Mouse (Mus musculus): Measurements from ENCODE around the gene Pip5k1b. TPM values are rescaled to one million over a fixed set of nuclear protein-coding genes. Genes with fewer than 3 reads are reported as not detected.

The Pip5k1b gene
- total and polyA plus RNA-seq, 3 experiments: 14.6 to 23.1 (median 22.2) TPM

GRCm38 (mm10) chr19:24378470-24378869 is 177.2 kb downstream of the Pip5k1b start:
- Histone ChIP-seq H3K9ac (ENCODE audit: low read depth, low read length) (no peak overlapping the region), H3K36me3 (ENCODE audit: control insufficient read depth, insufficient read depth, low read length) (no peaks in the 10 kb centered on the region), H3K4me1 (ENCODE audit: control insufficient read depth, insufficient read depth, low read length) (peaks cover 2% of the 10 kb centered on the region; the same call in 1 of the 2 replicates), H3K27ac (no peak overlapping the region), H3K79me2 (replicated peaks; ENCODE audit: control insufficient read depth, insufficient read depth, low read length) (no peaks in the 10 kb centered on the region), H3K27me3 (ENCODE audit: control insufficient read depth, insufficient read depth, low read length) (no peaks in the 10 kb centered on the region), H3K4me3 (no peak overlapping the region)
- DNase-seq: no peak
- intact Hi-C loops (cut with DNase I): no loop called here
- no peak for TF ChIP-seq CTCF (IDR thresholded peaks at IDR 0.05)
- no peak for TF ChIP-seq EP300 (IDR thresholded peaks at IDR 0.05; ENCODE audit: insufficient read depth, low read depth, low read length)
- no peak for TF ChIP-seq POLR2A (IDR thresholded peaks at IDR 0.05; ENCODE audit: insufficient read depth, low read depth, low read length)
- WGBS: 29% methylated on average over 6 of the region's 6 CpGs

GRCm38 (mm10) chr19:24371763-24372640 is 183.7 kb downstream of the Pip5k1b start:
- no peaks in the 10 kb centered on the region for H3K27me3 ChIP-seq (ENCODE audit: control insufficient read depth, insufficient read depth, low read length)
- DNase-seq: peak in 1 of 2 experiments; percentile 13
- H3K4me3 ChIP-seq: no peak overlapping the region
- no peaks in the 10 kb centered on the region for H3K4me1 ChIP-seq (ENCODE audit: control insufficient read depth, insufficient read depth, low read length)
- intact Hi-C loops (cut with DNase I): no loop called here
- H3K79me2 ChIP-seq (replicated peaks; ENCODE audit: control insufficient read depth, insufficient read depth, low read length): no peaks in the 10 kb centered on the region
- no peak overlapping the region for H3K9ac ChIP-seq (ENCODE audit: low read depth, low read length)
- WGBS: 77% methylated on average over 19 of the region's 19 CpGs
- peak overlapping the region; percentile 20 for H3K27ac ChIP-seq
- TF ChIP-seq CTCF (IDR thresholded peaks at IDR 0.05): no peak
- no peaks in the 10 kb centered on the region for H3K36me3 ChIP-seq (ENCODE audit: control insufficient read depth, insufficient read depth, low read length)

DNA sequence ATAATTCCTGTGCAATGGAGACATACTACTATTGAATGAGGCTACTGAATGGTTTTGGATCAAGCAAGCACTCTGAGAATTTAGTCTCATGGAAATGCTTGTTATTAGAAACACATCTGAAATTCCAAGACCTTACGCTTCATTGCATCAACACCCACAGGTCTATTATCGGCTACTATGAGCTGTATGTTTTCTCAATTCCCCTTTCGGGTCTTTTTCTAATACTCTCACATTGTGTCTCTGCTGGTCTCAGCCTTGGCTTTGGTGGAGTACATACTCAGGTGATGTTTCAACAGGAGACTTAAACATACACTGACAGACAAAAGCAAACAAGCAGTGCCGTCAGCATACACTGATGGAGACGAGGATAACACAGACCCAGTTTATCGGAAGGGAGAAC is 187.3 kb downstream of the Pip5k1b start:
- H3K4me1 ChIP-seq (ENCODE audit: control insufficient read depth, insufficient read depth, low read length): no peaks in the 10 kb centered on the region
- 83% methylated on average over 6 of the region's 6 CpGs for WGBS
- H3K79me2 ChIP-seq (replicated peaks; ENCODE audit: control insufficient read depth, insufficient read depth, low read length): no peaks in the 10 kb centered on the region
- DNase-seq: no peak
- no peak overlapping the region for H3K9ac ChIP-seq (ENCODE audit: low read depth, low read length)
- no peak overlapping the region for H3K4me3 ChIP-seq
- TF ChIP-seq CTCF (IDR thresholded peaks at IDR 0.05) (no peak), POLR2A (IDR thresholded peaks at IDR 0.05; ENCODE audit: insufficient read depth, low read depth, low read length) (no peak), EP300 (IDR thresholded peaks at IDR 0.05; ENCODE audit: insufficient read depth, low read depth, low read length) (no peak)
- H3K36me3 ChIP-seq (ENCODE audit: control insufficient read depth, insufficient read depth, low read length): no peaks in the 10 kb centered on the region
- intact Hi-C loops (cut with DNase I): no loop called here
- H3K27me3 ChIP-seq (ENCODE audit: control insufficient read depth, insufficient read depth, low read length): no peaks in the 10 kb centered on the region
- H3K27ac ChIP-seq: no peak overlapping the region

DNA sequence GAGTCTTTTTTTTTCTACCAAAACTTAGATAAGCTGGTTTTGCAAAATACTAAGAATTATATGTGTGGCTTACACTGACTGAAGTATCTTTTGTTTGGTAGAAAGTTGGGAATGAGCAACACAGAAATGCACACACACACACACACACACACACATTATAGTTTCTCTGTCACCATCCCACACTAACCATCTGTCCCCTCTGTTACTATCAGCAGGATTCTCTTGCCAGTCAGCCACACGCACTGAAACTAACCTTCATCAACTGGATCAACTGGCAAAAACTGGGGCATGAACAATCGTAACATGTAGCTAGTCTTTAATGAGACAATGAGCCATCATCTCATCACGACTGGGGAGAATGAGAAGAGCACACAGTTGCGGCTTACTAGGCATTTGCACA is 187.9 kb downstream of the Pip5k1b start:
- intact Hi-C loops (cut with DNase I): no loop called here
- Histone ChIP-seq H3K4me3 (no peak overlapping the region), H3K36me3 (ENCODE audit: control insufficient read depth, insufficient read depth, low read length) (no peaks in the 10 kb centered on the region), H3K27ac (no peak overlapping the region), H3K9ac (ENCODE audit: low read depth, low read length) (no peak overlapping the region), H3K27me3 (ENCODE audit: control insufficient read depth, insufficient read depth, low read length) (no peaks in the 10 kb centered on the region), H3K4me1 (ENCODE audit: control insufficient read depth, insufficient read depth, low read length) (no peaks in the 10 kb centered on the region), H3K79me2 (replicated peaks; ENCODE audit: control insufficient read depth, insufficient read depth, low read length) (no peaks in the 10 kb centered on the region)
- TF ChIP-seq CTCF (IDR thresholded peaks at IDR 0.05) (no peak), POLR2A (IDR thresholded peaks at IDR 0.05; ENCODE audit: insufficient read depth, low read depth, low read length) (no peak), EP300 (IDR thresholded peaks at IDR 0.05; ENCODE audit: insufficient read depth, low read depth, low read length) (no peak)
- 83% methylated on average over 4 of the region's 4 CpGs for WGBS
- DNase-seq: no peak

DNA sequence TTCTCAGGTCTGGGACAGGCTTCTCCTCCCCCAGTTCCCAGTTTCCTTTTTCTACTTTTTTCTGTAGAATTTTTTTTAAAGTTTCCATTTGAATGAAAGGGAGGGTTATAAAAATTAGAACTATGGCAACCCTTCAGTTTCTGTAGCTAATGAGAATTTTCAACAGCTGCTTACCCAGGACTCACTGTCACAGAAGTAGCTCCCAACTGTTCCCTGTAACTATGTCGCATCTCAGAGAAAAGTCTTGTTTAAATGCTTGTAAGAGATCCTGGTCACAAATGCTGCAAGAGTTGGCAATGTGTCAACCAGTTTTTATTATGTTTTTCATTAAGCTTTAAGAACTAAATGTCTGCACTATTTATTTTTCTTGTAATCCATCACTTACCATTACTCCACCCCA is 188.9 kb downstream of the Pip5k1b start:
- no peak for DNase-seq
- Histone ChIP-seq H3K79me2 (replicated peaks; ENCODE audit: control insufficient read depth, insufficient read depth, low read length) (no peaks in the 10 kb centered on the region), H3K4me1 (ENCODE audit: control insufficient read depth, insufficient read depth, low read length) (no peaks in the 10 kb centered on the region), H3K4me3 (no peak overlapping the region), H3K27ac (no peak overlapping the region), H3K9ac (ENCODE audit: low read depth, low read length) (no peak overlapping the region), H3K27me3 (ENCODE audit: control insufficient read depth, insufficient read depth, low read length) (no peaks in the 10 kb centered on the region), H3K36me3 (ENCODE audit: control insufficient read depth, insufficient read depth, low read length) (no peaks in the 10 kb centered on the region)
- intact Hi-C loops (cut with DNase I): no loop called here
- 82% methylated on average over 1 of the region's 1 CpGs for WGBS
- TF ChIP-seq EP300 (IDR thresholded peaks at IDR 0.05; ENCODE audit: insufficient read depth, low read depth, low read length): no peak
- no peak for TF ChIP-seq POLR2A (IDR thresholded peaks at IDR 0.05; ENCODE audit: insufficient read depth, low read depth, low read length)
- TF ChIP-seq CTCF (IDR thresholded peaks at IDR 0.05): no peak

DNA sequence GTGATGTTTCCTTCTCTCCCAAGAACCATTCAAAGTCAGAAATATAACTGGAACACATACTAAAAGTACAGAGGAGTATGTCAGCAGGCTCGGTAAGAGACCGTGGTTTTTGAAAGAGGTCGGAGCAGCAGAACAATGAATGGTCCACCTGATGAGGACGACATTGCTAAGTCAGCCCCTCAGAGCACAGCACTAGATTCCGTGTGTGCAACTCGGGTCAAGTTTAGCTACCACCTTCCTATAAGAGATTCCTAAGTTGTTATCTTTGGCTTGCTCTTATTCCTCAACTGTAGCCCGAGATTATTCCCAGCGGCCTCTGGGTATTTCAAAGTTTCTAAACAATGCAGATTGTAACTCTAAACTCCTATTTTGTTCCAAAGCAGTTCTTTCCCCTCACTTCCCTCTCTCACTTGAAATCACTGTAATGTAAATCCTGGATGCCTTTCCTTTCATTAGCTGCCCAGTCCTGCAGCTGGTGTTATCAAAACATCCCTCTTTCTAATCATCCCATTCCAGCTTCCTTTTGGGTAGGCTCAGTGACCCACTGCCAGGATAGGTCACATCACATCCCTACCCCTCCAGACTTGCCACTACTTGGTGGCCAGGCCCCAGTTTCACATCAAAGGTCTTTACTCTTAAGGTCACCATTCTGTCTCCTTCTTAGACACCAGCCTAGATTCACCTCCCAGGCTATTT is 192.9 kb downstream of the Pip5k1b start:
- Histone ChIP-seq H3K4me1 (ENCODE audit: control insufficient read depth, insufficient read depth, low read length) (no peaks in the 10 kb centered on the region), H3K79me2 (replicated peaks; ENCODE audit: control insufficient read depth, insufficient read depth, low read length) (no peaks in the 10 kb centered on the region), H3K27ac (no peak overlapping the region), H3K4me3 (no peak overlapping the region), H3K9ac (ENCODE audit: low read depth, low read length) (no peak overlapping the region), H3K36me3 (ENCODE audit: control insufficient read depth, insufficient read depth, low read length) (no peaks in the 10 kb centered on the region), H3K27me3 (ENCODE audit: control insufficient read depth, insufficient read depth, low read length) (no peaks in the 10 kb centered on the region)
- DNase-seq: no peak
- WGBS: 30% methylated on average over 8 of the region's 8 CpGs
- intact Hi-C loops (cut with DNase I): no loop called here
- TF ChIP-seq CTCF (IDR thresholded peaks at IDR 0.05): no peak
- no peak for TF ChIP-seq EP300 (IDR thresholded peaks at IDR 0.05; ENCODE audit: insufficient read depth, low read depth, low read length)
